Mouse (Mus musculus): Measurements from ENCODE around the gene Focad.
"Not testable (repeated sequence)": the region's sequence is repeated elsewhere in the genome, so short reads cannot be mapped to it uniquely, and the experiment has no call there.

Gene Focad

DNA sequence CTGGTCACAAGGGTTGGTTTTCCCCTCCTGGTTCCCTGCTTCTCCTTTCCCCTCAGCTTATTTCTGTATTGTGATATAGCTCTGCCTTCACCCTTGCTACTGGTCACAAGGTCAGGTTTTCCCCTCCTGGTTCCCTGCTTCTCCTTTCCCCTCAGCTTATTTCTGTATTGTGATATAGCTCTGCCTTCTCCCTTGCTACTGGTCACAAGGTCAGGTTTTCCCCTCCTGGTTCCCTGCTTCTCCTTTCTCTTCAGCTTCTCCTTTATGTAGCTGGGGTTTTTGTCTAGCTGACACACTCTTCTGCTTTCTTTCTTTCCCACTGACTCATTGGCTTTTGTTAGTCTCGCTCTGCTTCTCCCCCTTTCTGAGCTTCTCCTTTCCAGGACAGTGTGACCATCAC is 296.2 kb downstream of the Focad start:
- not testable (repeated sequence) for DNase-seq (ENCODE audit: low read depth, low spot score)

DNA sequence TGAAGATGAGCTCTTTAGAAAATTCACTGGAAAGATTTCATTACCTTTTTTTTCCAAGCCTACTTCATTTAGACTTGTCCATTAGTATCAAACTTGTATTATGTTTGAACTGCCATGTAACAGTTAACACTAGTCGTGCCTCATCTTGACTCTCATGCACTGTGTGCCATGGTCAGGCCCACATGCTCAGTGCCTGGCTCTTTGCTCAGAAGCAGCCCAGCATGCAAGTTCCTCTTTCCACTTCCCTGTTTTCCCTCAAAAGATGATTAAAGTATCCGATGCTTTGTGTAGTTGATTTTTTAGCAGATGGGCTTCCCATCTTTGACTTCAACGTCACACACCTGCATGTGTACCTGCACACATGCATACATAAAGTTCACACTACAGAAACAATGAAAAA is 301.3 kb downstream of the Focad start:
- no peak for DNase-seq (ENCODE audit: low read depth, low spot score)

DNA sequence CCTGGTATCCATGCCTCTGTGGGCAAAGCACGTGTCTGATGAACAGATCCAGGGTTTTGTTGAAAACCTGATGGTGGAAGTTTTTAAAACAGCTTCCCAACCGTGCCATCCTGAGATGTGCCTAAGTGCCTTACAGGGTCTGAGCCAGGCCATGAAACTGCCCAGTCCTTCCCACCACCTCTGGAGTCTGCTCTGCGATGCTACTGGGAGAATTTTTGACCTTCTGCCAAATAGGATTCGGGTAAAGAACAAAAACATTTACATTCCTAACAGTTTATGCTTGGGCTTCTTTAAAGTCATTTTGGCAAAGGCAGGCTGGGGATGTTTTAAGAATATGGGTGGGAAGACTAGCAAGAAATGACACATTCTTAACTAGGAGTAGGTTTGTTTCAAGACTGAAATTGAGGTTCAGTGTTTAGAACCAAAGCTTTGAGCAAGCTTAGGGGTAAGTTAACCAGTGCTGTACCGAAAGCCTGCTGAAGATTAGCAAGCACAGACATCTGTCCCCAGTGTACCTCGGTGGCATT is 302.6 kb downstream of the Focad start:
- DNase-seq (ENCODE audit: low read depth, low spot score) = peak; percentile 35

DNA sequence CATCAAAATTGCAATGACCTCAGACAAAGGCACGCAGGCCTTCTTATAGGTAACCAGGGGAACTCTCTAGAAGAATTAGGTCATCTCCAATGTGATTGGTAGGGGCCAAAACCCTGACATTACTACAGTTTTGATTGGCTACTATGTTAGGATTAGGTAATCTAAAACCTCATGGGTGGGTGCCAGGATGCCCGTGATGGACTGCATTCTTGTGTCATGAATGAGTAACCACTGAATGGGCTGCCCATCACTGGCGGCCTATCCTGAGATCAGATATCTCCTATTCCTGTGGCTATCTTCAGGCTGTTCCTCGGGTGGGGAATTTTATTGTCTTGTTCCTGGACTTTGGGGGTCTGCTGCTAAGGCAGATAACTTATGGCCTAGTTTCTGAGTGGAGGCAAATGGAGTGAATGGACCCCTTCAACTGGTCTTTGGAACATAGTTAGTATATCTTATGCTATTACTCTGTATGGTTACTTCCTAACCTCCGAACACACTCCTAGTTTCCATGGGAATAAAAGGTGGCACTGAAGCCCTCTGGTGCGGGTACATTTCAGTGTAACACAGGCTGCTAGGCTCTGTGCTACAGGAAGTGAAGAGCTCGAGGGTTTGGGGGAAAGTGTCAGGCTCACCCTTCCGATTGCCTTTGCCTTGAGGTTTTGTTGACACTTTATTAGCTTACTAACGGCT is 306.0 kb downstream of the Focad start:
- no peak for DNase-seq (ENCODE audit: low read depth, low spot score)

DNA sequence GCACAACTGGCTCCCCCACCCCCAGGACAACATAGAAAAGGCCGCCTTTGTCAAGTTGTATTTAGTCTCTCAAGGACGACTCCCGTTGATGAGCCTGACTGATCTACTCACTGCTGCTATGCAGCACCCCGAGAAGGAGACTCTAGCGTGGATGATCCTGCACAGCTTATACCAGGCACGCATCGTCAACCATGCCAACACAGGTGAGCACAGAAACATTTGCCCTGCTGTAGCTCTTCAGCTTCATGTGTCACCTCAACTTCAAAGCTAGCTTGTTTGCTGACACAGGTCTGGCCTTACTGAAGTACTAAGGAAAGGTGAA is 306.5 kb downstream of the Focad start:
- DNase-seq (ENCODE audit: low read depth, low spot score) = no peak

DNA sequence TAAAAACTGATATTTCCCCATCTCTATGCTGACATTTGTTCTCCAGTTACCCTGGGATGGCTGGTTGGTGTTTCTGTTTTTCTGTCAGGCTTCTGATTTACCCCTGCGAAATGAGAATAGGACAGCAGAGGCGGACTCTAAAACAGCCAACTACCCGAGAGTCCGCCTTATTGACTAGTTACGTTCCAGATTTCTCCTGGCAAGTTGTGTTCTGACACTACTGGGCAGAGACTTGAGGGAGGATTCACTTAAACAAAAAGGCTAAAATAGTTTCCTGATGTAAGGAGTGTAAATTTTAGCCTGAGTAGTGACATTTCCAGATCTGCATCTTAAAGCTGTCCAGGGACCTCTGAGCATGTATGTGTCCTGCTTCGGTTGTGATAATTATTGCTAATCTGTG is 308.5 kb downstream of the Focad start:
- DNase-seq (ENCODE audit: low read depth, low spot score) = peak; percentile 16

DNA sequence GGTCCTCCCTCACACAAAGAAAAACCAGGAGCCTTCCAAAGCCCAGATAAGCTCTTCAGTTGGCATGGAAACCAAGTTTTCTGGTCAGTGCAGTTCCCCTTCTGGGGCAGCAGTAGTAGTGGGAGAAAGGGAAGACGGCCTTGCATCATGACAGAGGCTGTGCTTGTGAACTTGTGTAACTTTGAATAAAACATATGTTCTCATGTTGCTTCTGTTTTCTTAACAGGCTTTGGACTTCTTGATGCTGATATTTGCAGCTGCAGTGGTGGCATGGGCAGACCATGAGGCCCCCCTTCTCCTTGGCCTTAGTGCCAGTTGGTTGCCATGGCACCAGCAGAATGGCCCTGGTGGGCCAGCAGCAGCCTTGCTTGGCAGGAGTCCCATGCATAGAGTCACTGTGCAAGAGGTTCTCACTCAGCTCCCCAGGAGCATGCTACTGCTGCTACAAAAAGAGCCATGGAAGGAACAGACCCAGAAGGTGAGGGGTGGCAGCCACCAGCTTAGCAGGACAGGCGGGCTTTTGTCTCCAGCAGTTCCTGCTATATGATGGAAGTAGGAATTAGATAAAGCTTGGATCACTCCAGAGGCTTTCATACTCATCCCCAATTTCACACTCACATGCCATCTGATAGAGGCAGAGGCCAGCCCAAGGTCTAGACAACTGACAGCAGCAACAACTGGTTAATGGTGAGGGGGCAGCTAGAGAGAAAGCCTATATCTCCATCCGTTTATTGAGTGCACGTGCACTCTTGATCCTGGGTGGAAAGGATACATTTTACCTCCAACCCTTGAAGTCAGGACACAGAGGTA is 312.7 kb downstream of the Focad start:
- DNase-seq (ENCODE audit: low read depth, low spot score) = peak; percentile 44

DNA sequence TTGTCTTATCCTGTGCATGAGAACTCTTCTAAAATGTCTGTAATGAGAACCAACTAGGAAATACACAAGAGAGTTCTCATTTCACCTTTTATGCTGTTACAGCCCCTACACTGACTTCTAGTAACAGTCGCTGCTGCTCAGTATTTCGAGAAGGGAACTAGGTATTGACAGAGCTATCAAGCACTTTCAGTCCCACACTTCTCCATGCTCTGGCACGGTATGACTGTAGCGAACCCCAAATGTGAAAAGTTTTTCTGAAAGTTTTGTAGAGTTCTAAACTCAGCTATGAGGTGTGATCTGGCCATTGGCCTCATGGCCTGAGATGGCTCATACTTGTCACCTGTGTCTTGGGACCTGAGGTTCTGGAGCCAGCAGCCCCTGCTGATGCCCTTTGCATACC is 314.9 kb downstream of the Focad start:
- no peak for DNase-seq (ENCODE audit: low read depth, low spot score)

DNA sequence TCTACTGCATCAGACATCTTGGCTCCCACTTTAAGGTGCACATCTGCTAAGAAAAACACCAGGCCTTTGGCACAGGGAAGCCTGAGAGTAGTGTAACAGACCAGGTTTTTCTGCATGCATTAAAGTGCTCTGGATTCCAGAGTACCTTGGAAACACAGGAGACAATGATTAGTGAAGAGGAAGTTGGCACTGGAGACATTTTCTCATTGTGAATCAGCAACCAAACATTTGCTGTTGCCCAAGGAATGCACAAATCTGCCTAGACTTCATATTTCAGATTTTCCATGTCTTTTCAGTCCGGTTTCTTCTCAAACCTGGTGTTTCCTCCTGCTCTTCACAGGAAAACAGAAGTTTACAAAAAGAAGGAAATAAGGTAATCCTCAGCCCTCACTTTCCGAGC is 317.9 kb downstream of the Focad start:
- DNase-seq (ENCODE audit: low read depth, low spot score) = peak; percentile 23

DNA sequence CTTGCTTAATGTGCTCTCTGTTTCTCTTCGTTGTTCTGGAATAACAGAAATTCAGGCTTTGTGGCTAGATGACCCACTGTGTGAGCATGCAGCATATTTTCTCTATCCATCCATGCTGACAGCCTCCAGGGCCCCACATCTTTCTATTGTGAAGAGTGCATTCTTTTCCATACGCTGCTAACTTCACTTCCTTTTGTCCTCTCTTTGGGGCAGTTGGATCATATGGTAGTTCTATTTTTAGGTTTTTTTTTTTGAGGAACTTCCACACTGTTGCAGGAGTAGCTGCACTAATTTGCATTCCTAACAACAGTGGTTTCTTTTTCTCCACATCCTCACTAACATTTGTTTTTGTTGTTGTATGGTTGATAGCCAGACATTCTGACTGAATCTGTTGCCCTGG is 320.6 kb downstream of the Focad start:
- DNase-seq (ENCODE audit: low read depth, low spot score) = no peak

DNA sequence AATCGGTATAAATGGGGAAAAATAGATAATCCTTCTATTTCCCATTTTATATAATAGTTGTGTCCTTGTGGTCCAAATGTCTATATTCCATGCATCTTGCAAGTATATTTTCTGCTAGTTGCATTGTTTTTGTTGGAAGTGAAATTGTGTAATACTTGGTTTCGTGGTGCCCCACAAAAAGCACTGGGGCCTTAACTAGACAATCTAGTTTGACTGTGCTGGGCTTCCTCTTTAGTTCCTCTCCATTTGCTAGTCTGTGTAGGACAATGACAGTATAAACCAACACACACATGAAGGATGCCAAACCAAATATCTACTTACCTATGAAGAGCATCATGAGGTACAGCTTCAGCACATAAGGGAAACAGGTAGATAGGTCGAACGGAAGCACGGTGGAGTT is 324.9 kb downstream of the Focad start:
- DNase-seq (ENCODE audit: low read depth, low spot score) = no peak

DNA sequence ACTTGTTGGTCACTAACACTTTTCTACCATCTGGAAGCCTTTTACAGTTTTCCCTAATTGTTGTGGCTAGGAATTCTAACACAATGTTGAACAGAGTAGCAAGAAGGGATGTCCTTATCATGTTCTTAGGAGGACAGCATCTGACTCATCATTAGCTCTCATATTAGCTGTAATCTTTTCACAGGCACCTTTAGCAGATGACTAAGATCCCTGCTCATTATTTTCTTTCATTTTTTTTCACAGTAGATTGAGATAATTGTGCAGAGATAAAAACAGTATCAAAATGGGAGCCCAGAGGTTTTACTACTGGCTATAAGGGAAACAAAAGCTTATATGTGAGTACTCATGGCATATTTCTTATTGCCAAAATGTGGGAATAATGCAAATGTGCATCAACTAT is 330.1 kb downstream of the Focad start:
- no peak for DNase-seq (ENCODE audit: low read depth, low spot score)

DNA sequence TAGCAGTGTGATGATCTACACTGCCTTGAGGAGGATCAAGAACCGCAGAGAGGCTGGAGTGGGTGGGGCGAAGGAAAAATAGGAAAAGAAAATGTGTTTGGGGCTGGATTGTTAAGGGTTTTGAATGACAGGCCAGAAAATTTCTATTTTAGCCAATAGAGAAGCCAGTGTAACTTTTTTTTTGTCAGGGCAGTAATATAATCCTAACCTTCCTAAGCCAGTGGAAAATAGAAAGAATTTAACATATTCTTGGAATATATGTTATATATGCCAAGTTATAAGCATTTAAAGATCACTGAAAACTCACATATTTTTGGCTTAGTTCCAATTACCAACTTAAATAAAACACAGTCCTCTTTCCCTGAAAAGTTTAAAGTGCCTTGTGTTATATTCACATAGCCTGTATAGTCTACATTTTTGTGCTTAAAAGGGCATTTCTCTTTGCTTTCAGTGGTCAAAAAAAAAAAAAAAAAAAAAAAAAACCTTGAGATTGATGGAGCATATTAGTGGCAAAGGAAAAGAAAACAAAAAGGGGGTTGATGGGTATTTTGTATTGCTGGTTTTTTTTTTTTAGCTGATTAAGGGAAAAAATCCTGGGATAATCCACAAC is 333.3 kb downstream of the Focad start:
- no peak for DNase-seq (ENCODE audit: low read depth, low spot score)

DNA sequence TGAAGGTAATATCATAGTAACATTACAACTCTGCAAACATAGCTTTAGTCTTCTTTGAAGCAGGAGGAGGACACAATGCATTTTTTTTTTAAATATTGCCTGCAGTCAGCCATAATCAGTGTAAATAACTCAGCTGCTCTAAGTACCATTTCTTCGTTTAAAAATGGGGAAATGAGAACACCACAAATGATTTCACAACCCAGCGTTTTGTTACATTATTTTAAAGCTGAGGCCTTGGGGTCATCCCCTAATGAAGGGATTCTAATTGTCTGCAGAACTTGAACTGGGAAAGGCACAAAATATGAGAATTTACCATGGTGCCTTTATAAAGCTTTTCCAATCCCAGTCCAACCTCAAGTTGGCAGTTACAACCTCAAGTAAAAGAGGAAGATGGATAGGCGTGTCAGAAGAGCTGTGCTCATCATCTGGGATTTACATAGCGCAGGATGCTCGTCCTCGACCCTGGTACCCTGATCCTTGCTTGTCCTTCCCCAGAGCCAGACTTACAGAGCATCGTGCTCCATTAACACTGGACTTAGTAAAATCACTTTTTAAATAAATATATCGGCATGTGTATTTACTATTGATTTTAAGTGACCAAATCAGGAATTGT is 338.1 kb downstream of the Focad start:
- no peak for DNase-seq (ENCODE audit: low read depth, low spot score)

DNA sequence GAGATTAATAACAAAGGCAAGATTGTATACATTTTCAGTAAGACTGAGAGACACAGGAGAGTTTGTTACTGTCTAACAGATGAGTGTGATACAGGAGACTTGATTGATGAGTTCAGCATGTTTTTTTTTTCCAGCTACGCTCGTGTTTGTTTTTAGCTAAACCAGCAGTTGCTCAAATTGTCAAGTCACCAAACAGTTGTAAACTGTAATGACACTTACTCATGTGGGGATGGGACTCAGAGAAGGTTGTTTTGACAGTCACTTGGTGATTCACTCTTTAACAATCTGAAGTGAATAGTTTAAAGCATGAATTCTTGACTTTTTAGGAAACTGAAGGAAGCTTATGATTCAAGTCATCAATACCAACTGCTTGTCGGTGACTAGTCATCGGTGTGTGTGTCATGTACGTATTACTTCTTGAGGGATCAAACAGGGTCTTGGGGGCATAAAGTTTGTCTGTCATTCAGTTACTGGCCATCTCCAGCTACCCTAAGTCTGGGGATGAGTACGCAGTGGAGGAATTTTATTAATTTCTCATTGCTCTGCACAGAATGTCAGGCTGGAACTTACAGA is 342.2 kb downstream of the Focad start:
- peak; percentile 11 for DNase-seq (ENCODE audit: low read depth, low spot score)

DNA sequence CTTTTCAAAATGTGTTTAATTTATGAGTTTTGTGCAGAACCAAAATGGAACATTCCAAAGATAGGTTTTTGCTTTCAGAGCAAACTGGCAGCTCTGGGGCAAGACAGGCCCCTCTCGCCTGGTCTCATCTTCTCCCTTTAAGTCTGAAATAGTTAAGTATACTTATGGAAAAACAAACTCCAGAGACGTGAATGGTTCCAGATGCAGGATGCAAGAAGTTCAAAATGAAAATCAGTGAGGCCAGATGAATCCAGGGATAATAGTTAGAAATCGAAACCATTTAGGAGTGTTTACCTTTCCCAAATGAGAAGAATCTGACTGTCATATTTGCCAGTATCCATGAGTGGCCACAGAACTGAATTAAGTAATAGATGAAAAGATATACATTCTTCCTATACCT is 342.7 kb downstream of the Focad start:
- no peak for DNase-seq (ENCODE audit: low read depth, low spot score)

DNA sequence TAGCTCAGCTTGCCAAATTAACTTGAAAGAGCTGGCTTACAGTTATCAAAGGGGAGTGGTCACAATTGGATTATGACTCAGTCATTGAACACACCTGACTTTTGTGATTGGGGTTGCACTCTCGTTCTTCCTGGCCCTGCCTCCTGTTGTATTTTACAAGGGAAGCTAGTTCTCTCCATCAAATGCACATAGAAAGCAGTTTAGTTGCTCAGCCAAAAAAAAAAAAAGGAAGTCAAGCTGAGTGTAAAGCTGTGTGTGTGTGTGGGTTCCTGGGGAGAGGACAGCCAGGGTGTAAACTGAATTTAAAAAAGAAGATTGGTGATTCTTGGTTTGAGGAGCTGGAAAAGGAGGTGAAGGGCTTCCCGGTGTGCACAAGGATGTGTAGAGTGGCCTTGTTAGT is 343.5 kb downstream of the Focad start:
- no peak for DNase-seq (ENCODE audit: low read depth, low spot score)

DNA sequence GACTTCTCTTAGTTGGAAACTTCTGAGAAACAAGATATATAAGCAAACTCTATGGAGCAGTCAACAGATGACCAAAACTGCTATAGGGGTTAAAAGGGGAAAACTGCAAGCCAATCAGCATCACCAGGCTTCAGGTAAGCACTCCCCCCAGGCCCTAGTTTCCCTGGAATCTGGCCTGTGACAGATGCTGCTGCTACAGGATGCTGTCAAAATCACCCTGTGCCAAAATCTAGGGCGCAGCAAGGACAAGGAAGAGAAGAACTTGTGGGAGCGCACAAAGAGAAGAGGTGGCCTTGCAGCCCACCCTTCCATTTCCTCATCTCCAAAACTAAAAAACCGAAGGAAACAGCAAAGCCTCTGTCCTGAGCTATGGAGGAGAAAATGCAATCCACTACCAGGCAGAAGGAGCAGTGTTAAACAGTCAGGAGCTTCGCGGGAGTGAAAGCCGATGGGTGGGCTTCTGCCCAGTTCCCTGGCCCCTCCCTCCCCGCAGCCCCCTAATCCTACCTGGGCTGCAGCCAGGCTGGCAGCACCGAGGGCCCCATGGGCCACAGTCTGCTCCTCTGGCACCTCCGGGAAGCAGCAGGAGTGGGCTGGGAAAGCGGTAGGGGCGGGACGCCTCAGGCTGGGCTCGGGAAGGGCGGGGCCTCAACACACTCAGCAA is 344.0 kb downstream of the Focad start, which contains the start of gene Hacd4:
Gene Hacd4, minus strand, starts transcription at position 603 of the 664 bp plus-strand sequence.
- DNase-seq (ENCODE audit: low read depth, low spot score) = peak; percentile 36

DNA sequence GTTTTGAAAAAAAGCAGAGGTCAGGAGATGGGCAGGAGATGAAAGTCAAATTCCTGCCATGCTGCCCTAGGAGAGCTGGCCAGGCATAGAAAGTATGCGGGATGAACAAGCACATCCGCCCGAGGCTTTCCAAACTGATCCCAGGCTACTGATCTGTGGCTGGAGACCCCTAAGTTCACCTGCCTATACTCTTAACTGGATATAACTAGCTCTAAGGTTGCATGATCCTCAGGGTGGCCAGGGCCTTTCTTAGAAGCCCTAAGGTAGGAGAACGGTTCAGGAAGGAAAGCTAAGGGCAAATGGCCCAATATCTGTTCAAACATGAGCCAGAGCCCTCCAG is 344.5 kb downstream of the Focad start:
- DNase-seq (ENCODE audit: low read depth, low spot score) = no peak

DNA sequence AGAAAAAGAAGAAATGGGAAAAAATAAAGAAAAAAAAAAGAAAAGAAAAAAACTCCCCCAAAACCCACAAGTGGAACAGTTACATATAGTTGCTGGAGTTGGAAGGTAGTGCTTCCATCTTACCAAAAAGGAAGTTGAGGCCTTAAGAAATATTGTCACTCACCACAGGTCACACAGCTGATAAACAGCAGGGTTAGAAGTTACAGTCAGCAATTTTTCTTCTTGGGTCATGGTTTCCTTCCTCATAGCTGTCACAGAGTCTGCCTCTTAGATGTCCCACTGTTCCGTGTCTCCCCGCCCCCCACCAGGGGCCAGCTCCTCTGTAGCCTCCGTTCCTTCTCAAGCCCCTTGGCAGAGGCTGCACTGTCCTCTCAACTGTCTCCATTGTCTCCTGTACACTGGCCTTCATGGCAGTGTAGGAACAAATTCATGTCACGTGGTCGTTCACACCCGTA is 345.3 kb downstream of the Focad start:
- no peak for DNase-seq (ENCODE audit: low read depth, low spot score)

DNA sequence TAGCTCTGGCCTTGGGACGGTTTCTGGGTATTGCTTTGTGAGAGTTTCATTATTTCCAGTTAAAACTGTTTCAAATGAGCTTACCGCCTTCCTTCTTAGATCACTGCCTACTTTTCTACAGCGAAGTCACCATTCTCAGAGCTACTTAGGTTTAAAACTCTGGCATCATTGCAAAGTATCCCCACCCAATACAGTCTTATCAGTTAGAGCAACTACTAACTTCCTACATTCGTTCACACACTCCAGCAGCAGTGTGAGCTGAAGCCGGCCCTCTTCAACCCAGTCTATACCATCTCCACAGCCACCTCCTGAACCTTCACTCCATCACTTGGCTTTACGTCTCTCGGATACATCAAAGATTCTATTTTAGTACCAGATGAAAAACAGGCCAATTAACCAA is 346.4 kb downstream of the Focad start:
- DNase-seq (ENCODE audit: low read depth, low spot score) = no peak

Measured in brain, adult 2 months (tissue).